Mouse (Mus musculus) megakaryocyte, embryonic 14.5 days (primary cell): ENCODE measurements at regions not wholly inside any gene's neighbourhood (a gene's known extent, or its start where the extent isn't known, plus 50 kb on each side); places are given as distances from the start of the nearest gene placed in this dataset.

Experiments
- FLI1 ChIP-seq: IDR thresholded peaks from 2 replicates; pipeline ENCODE4 v1.6.1; 2012; ENCODE audit warnings: low read length, inconsistent platforms, mixed read lengths
- GATA1 ChIP-seq: IDR thresholded peaks from 3 replicates; pipeline ENCODE4 v1.6.1; 2012; ENCODE audit warnings: mixed read lengths, low read length, inconsistent platforms, borderline replicate concordance

DNA sequence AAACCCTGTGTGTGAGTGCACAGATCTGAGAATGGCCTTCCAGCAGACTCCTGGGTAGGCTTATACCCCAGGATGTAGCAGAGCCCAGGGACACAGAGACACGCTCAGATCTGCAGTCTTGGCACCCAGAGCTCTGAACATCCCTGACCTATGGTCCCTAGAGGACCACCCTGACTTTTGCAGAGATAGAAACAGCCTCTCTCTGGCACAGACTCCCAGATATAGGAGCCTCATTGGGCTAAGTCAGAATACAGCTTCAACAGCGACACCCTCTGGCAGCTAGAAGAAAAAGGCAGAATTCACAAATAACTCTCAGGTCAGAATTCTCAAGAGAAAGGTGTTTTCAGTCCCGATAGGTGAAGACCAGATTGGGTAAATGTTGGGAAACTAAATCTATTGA lies 115.3 kb upstream of the Clint1 start:
- TF ChIP-seq GATA1 = no peak
- TF ChIP-seq FLI1 = no peak
